ENCODE assay signal across 8 mouse cellular contexts in genomic region chr9:56133970-56134369, GRCm38 (mm10).
"Had no signal": no experiment of that assay in that cellular context is flagged by ENCODE, and none has a peak within 500 bp of the region (broad histone marks: within the 10 kb centered on the region; RNA-seq: fewer than 3 reads in every experiment).

No protein-coding gene starts in this region.

- DNase-seq: kidney, postnatal 14 days; left cerebral cortex, postnatal 4 days; right cerebral cortex, postnatal 14 days; thymus, postnatal 4 days had no signal

- H3K4me2 ChIP-seq: liver, embryonic 12.5 days; lung, embryonic 15.5 days; midbrain, embryonic 12.5 days had no signal

- H3K4me1 ChIP-seq: liver, embryonic 12.5 days; lung, embryonic 15.5 days; midbrain, embryonic 12.5 days had no signal

- H3K4me3 ChIP-seq: liver, embryonic 12.5 days; lung, embryonic 15.5 days; midbrain, embryonic 12.5 days had no signal

- H3K9me3 ChIP-seq: liver, embryonic 12.5 days; lung, embryonic 15.5 days; midbrain, embryonic 12.5 days had no signal

- ATAC-seq: liver, embryonic 12.5 days; midbrain, embryonic 16.5 days had no signal

- H3K27me3 ChIP-seq: liver, embryonic 12.5 days; lung, embryonic 15.5 days; midbrain, embryonic 12.5 days had no signal

- H3K27ac ChIP-seq: liver, embryonic 12.5 days; lung, embryonic 15.5 days; midbrain, embryonic 12.5 days had no signal

- H3K9ac ChIP-seq: liver, embryonic 12.5 days; lung, embryonic 15.5 days; midbrain, embryonic 12.5 days had no signal
